Mouse (Mus musculus) ovary, postnatal 36 days (tissue): ENCODE measurements around the gene Mthfsd.
"Not testable (repeated sequence)": the region's sequence is repeated elsewhere in the genome, so short reads cannot be mapped to it uniquely, and the experiment has no call there.

ENCODE experiments used
- DNase-seq: peaks from one replicate; pipeline ENCODE4 v3.0.0; 2022; ENCODE audit warnings: low spot score, mixed read lengths

Mthfsd gene

DNA sequence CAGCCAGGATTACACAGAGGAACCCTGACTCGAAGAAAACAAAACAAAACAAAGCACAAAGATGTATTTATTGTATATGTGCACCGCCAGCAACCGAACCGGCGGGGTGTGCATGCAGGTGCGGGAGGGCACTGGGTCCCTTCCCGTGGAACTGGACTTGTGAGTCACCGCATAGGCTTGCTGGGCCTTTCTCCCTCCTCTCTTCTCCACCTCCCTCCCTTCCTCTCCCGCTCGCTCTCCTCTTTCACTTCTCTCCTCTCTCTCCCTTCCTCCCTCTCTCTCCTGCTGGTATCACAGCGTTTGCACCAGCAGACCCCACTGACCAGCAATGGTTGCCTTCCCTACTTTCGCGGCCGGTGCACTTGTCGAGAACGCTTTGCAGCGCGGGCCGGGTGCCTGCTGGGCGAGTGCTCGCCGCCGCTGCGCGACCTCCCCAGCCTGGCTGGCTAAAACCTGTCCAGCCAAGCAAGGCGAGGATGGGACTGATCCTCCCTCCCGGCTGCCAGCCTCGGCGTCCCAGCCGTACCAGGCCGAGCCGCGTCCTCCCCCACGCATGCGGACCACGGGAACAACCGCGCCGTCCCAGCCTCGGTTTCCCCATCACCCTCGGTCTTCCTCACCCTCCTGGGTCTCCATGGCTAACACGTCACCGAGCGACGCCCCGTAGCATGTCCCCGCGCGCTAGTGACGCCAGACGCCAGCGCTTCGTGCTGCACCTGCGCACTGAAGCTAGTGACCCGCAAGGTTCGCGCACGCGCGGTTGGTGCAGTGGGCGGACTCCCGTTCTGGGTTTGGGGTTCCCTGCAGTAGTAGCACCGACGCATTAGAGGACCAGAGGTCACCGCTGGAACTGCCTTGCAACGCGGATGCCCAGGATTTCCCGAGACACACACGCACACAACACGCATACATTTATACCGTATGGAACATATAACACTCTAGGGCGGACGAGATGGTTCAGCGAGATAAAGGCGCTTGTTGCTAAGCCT lies at the start of gene Mthfsd:
Mthfsd (minus strand) TSS at position 725 of the 989 bp plus-strand sequence.
- peak; percentile 99 for DNase-seq

DNA sequence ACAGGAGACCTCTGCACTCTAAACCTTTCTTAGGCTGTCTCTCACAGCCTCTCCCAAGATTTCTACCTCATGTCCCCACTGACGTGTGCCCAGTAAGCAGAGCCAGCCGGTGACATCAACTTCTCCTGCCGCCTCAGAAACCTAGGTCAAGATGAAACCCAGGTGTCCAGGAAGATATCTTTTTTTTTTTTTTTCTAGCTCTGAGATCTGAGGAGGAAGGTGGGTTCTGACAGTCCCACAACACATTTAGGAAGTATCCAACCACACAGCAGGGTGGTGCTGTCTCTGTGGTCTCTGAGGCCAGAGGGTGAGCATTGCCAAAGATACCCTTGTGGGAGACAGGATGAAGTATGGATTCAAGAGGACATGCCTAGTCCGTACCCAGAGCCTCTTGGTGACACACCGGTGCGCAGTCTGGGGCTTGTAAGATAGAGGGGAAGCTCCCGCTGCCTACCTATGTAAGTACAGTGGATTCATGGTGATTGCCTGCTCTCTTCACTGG lies 48.8 kb upstream of the Mthfsd start:
- DNase-seq: no peak

DNA sequence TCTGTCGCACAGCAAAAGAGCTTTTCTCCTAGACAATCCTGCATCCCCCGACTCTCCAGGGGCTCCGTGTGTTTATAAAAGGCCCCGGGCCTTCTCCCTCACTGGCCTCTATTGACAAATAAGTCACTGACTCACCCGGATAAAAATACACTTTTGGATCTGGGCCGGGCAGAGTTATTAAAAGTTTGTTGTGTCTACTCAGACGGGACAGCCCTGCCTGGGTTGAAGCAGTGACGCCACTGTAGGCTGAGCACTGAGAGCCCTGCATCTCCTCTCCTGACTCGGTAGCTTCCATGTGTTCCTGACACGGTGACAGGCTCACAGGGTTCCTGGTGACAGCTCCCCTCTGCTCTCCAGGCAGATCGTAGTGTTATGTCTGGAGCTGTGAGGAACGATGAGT lies 44.2 kb upstream of the Mthfsd start:
- DNase-seq: no peak

DNA sequence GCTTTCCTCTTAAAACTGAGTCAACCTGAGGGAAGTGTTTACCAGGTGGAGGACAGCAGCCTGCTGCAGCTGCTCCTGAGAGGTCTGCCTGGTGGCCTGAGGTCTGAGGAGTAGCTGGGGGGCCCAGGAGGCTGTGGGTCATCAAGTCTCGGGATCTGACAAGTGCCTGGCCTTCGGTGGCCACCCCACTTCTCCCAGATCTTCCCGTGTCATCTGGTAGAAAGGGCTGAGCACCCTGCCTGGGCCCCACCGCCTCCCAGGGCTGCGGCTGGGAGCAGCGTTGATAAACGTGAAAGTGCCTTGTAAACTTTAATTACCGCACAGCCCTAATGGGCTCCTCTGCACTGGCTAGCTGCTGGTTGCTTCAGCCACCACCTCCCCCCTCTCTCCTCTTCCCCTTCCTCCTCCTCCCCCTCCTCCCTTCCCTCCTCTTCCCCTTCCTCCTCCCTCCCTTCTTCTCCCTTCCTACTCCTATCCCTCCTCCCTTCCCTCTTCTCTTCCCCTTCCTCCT lies 40.4 kb upstream of the Mthfsd start:
- no peak for DNase-seq

DNA sequence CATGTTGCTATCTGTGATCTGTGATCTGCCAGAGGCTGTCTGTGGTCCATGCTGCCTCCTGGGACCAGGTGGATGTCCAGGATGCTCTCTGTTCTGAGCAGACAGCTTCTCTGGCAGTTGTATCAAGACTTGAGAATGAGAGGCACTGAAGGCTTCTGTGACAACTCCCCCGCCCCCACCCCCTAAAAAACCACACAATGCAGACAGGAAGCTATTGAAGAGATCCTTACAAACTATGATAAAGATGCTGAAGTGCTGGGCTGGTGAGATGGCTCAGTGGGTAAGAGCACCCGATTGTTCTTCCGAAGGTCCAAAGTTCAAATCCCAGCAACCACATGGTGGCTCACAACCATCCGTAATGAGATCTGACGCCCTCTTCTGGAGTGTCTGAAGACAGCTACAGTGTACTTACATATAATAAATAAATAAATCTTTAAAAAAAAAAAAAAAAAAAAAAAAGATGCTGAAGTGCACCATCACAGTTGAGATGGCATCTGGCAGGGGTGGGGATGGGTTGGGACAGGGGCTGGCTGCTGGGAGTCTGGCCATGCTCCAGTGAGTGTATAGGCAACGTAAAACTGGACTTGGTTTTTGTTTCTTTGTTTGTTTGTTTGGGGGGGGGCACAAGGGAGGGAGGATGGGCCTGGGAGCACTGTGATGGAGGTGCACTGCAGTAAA lies 37.4 kb upstream of the Mthfsd start:
- not testable (repeated sequence) for DNase-seq

DNA sequence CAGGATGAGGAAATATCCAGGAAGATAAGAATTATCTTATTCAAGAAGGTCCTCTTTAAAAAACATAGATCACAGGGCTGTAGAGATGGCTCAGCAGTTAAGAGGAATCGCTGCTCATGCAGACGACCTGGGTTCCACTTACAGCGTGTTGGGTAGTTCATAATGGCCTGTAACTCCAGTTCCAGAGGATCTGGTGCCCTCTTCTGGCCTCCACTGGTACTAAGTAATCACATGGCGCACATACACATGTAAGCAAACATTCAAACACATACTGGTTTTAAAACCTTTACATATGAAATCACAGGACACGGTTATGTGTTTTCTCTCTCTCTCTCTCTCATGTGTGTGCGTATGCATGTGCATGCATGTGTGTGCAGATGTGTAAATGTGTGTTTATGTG lies 28.7 kb upstream of the Mthfsd start:
- DNase-seq: no peak

DNA sequence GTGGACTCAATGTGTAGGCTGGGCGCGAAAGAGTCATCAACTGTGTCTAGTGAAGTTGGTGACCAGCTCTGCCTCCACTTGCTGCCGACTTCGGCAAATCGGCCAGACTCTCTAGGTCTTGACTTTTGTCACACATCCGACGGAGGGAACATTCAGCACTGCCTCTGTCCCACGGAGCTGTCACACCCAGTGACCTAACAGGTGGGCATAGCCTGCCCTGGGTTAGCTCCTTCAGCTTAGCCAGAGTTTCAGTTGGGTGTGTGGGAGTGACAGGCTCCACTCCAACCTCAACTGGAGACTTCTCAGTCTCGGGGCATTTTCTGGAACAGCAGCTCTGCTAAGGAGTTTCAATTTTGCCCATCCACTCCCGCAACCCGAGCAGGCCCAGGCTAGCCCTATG lies 26.3 kb upstream of the Mthfsd start:
- no peak for DNase-seq

DNA sequence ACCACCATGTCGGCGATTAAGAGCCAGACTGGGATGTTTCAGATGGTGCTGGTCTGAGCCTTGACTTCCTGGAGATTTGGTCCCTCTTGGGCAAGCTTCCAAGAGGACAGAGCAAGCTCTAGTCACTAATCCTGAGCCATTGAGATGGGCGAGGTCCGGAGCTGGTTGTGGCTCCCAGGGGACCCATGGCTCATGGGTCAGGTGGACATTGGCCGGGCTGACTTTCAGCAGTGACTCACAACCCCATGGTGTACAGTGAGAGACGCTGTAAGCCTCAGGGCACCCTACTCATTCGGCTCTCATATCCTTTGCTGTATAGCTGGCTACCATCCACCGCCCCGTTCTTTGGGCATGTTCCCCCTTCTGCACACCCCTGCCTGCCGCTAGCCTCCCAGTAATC lies 25.9 kb upstream of the Mthfsd start:
- no peak for DNase-seq

DNA sequence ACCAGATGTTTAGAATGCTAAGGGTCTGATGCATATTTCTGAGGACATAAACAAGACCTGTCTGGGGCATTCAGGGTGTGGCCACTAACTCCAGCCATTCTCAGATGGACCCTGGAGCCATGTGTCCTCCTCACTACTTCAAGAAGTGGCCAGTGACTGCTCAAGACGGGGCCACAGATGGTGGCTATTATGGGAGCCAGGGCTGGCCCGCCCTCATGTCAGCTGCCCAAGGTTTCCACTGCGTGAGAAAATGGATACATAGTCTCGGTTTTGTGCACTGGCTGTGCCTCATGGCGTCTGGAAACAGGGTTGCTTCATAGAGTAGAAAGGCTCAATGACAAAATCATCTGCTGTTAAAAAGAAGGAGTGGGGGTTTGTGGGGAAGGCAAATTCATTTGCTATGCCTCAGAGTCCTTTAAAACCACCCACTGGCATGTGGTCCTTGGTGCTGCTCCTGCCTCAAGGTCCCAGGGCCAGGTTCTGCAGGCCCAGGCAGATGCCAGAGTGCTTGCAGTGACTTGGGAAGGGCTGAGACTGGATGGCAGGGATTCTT lies 24.8 kb upstream of the Mthfsd start:
- no peak for DNase-seq

DNA sequence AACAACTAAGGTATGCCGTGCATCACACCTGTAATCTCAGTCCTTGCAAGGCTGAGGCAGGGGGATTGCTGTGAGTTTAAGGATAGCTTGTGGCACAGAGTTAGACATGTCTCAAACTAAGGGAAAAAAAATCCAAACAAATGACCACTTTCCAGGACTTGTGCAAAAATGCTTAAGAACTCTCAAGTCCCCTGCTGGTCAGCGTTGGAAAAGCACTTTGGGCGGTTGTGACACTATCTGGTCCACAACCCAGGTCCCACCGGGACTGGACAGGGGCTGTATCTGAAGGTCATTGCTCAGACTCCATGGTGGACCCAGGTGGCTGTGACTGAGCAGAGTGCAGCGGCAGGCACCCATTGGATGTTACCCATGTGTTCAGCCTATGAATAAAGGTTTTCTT lies 22.3 kb upstream of the Mthfsd start:
- no peak for DNase-seq

DNA sequence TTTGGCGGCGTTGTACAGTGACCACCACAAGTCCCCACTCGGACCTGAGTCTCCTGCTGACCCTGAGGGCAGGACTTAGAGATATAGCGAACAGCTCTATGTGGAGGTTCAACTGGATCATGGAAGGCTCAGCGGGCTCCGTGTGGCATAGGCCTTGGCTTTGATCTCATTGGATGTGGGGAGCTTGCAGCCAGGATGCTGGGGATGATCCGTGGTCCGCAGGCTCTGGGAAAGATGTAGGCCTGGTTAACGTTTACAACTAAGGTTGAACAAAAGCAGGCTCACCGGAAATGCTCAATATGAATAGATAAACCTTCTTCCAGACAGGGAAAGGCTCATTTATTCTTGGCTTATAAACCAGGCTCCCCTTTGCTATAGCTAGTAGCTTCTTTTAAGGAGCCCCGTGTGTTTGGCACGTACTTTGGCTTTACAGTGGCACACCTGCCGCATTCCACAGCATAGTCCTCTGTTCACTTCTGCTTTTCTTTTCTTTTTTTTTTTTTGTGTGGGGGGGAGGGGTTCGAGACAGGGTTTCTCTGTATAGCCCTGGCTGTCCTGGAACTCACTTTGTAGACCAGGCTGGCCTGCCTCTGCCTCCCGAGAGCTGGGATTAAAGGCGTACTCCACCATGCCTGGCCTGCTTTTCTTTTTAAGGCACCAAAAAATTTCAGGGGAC lies 21.2 kb upstream of the Mthfsd start:
- DNase-seq: no peak

DNA sequence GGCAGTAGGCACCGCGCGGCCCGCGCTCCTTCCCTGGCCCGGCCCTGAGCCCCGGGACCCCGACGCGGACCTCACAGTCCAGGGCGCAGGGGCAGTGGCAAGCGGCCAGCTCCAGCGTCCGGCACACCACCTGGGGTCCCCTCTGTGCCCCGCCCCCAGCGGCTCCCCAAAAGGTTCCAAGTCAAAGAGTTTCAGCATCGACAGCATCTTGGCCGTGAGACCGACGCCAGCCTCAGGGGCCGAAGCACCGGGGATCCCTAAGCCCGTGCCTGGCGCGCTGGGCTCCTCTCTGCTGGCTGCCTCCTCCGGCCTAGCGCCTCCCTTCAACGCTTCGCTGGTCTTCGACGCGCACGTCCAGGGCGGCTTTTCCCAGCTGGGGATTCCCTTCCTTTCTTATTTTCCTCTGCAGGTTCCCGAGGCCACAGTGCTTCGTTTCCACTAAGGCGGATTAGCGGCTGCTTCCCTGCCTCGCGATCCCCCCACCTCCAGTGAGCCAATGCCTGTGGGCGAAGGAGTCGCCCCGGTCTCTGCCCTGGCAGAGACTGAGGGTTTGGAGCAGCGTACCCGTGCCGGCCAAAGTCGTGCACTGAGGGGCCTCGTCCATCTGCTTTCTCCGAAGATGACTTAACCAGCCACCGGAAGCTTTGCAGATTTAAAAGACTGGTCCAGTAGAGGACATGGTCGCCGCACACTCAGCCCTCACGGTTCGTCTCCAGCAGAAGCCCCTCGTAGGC lies 20.5 kb upstream of the Mthfsd start:
- no peak for DNase-seq

DNA sequence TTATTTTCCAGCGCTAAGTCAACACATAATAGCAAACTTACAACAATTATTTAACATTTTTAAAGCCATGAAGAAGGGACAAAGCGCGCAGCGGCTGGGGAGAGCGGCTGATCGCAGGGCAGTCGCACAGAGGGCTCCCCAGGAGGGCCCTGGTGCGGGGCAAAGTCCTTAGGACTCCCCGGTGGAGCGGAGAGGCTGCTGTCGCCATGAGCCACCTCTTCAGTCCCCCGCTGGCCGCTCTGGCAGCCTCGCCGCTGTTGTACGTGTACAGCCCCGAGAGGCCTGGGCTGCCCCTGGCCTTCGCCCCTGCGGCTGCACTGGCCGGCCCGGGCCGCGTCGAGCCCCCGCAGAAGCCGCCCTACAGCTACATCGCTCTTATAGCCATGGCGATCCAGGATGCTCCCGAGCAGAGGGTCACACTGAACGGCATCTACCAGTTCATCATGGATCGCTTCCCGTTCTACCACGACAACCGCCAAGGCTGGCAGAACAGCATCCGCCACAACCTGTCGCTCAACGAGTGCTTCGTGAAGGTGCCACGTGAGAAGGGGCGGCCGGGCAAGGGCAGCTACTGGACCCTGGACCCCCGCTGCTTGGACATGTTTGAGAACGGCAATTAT lies 19.7 kb upstream of the Mthfsd start, which contains the start of gene Foxl1:
Foxl1 (plus strand) TSS at position 185 of the 620 bp plus-strand sequence.
- DNase-seq: no peak

DNA sequence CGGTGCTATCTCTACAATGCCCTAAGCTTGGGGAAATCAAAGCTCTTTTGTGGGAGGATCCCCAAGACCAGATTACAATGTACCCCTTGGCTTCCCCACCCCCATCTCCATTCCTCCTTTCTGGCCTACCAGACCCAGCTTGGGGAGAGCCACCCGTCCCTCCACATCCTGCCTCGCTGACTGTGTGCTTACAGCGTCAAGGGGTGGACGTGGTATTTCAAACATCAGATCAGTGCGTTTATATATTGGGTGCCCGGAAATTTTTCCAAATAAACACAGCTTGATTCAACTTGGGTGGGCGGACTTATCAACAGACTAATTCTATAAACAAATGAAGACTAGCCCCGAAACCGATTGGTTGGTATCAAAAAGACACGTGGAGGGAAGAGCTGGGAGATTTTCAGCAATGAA lies 19.1 kb upstream of the Mthfsd start:
- no peak for DNase-seq

DNA sequence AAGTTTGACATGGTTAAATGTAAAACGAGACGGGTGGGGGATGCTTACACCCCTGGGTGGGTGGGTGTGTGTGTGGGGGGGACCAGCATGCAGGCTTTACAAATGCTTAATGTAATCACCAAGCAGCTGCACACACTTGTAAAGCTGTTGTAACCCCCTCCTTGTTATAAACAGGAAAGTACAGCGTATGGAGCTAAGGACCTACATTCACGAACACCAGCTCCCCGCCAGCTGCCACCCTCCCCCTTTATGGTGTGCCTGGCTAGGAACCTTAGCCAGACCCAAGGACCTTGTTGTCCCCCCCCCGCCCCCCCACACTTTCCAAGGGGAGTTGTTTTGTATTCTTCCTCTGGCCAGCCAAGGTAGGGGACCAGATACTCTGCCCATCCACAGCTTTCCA lies 18.5 kb upstream of the Mthfsd start:
- no peak for DNase-seq

DNA sequence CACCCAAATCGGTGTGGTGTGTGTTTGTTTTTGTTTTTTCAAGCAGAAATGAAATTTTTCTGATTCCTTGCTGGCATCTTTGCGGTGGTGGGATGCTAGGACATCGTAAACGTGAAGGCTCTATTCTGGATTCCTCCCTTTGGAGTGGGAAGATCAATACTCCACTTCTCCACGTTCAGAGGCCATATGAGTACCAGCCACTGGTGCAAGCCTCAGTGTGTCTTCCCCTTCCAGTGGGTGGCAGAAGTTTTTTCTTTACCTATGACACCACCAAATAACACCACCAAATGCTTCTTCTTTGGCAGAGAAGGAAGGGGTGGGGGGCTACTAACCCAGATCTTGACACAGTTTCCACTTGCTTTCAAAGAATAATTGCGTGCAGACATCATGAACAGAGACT lies 18.0 kb upstream of the Mthfsd start:
- DNase-seq: no peak

DNA sequence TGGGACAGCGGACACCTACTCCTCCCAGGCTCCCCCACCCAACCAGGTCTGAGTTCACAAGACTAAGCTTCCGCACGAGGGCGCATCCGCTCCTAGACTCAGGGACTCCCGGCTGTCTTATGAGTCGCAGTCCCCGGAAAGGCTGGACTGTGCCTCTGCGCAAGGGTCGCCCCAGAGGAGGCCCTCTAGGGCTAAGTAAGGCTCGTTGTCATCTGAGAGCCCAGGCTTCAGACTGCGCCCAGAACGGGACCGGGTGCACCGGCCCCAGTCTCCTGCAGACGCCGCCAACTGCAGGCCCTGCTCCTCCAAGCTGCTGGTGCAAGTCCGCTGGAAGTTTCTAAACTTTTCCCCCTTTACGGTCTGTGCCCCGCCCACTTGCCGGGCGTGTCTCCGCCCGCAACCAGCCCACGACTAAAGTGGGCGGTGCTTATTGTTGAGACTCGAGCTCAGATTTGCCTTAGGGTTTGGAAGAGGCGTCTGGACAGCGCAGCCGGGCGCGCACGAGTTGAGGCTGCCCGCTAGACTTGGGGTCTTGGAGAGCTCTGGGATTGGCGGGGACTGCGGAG lies 17.2 kb upstream of the Mthfsd start:
- DNase-seq: peak; percentile 71

DNA sequence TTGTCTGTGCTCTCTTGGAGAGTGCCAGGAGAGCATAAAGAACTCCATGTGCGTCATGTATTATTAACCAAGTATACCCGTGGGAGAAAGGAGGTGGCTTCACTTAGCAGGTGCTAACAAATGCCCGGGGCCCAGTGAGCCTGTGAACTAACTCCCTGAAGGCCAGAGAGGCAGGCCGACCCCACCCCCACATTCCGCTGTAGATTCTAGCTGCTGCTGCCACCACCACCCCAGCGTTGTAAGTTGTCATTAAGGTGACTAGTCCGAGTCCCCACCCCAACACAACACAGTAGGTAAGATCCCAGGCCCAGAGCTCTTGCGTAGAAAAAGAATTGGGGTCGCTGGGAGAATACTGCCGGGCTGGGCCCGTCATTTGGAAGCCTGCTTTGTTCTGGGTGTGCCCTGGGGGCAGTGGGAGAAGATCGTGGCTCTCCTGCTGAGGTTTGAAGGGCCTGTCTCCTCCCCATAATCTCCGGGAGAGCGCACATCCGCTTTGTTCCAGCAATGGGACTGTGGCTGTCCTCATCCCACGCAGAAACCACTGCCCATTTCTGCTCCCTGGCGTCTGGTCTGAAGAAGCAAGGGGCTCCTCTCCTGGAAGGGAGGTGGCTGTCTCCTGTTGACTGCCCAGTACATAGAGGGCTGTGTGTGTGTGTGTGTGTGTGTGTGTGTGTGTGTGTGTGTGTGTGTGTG lies 16.5 kb upstream of the Mthfsd start:
- no peak for DNase-seq

DNA sequence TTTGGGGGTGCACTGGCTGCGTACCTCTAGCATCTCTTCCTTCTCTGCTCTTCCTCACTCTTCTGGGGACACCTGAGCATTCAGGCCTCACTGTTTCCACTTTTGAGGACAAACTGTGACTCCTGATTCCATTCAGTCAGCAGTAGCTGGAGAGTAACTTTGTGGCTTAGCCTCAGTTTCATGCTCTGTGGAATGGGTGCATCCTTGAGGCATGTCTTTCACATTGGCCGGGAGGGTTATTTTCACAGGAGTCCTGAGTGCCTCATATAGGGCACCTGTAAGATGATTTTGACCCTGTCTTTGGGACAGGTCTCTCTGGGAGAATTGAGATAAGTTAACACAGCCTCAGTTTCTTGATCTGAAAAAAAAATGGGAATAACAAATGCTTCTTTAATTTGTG lies 14.9 kb upstream of the Mthfsd start:
- DNase-seq: no peak

DNA sequence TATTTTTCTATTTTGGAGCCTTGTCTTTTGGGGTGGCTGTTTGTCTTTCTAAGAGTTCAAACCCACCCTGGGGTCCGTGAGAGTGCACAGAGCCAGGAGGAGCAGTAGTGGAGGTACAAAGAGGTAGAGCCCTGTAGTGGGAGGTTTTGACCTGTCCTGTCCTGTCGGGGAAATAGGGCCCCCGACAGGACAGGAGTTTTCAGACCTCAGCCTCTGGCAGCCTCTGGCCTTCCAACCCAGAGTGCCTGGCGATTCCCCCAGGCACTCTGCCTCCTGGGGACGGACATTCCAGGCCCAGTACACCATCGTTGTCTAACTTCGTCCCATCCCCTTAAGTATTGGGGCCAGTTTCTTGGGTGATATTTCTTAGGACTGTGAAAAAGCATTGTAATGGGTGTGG lies 14.2 kb upstream of the Mthfsd start:
- DNase-seq: no peak
